Mouse (Mus musculus): ENCODE measurements at regions not wholly inside any gene's neighbourhood (a gene's known extent, or its start where the extent isn't known, plus 50 kb on each side); places are given as distances from the start of the nearest gene placed in this dataset.
"Not testable (repeated sequence)": the region's sequence is repeated elsewhere in the genome, so short reads cannot be mapped to it uniquely, and the experiment has no call there.

- not testable (repeated sequence) for TF ChIP-seq CTCF (IDR thresholded peaks at IDR 0.05; ENCODE audit: borderline replicate concordance, insufficient read depth, low read length); POLR2A (IDR thresholded peaks at IDR 0.05; ENCODE audit: low read depth, low read length)
Observed at GRCm38 (mm10) chr3:8244526-8245194, 1365.2 kb downstream of the Zfp704 start.

Measured in embryonic fibroblast, embryonic 13.5 days (primary cell).